Mouse (Mus musculus) CD4-positive helper T cell, adult 2 months (primary cell): Measurements from ENCODE around the gene Slc22a14.

Experiments used
- DNase-seq: peaks from one replicate; pipeline ENCODE4 v3.0.0-alpha.2; 2012; ENCODE audit warnings: low read depth, missing footprints, low spot score

The Slc22a14 gene

DNA sequence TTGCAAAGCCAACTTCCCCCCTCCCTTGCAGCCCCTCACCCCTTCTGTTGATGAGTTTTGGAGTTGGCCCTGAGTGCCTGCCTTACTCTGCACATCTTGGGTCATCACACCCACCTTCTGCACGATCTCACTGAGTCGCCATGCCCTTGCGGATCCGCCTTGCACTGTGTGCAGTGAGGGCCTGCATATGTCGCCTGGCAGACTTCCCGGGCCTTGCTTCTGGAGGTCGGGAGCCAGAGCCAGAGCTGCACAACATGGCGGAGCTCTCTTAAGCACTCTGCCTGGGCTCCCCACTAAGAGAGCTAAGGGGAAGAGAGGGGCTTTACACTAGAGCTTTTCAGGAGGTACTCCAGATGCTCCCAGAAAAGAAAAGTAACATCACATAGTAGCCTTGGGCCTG lies 220.7 kb downstream of the Slc22a14 start:
- DNase-seq = no peak

DNA sequence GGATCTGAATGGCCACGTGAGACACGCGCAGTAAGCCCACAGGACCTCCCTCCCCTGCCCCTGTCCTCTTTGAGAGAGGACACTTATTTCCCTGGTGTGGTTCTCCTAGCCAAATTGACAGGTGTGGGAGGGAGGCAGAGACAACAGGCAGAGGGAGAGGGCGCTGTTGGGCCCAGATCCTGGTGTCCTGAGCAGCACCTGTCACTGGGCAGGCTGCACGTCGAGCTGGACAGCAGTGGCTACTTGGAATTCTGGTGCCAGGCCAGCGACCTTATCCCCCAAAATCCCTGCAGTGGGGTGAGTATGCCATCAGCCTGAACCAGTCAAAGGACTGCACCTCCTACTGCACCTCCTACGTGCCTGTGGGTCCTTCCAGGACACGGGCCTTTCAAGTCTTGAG lies 222.0 kb downstream of the Slc22a14 start:
- DNase-seq = no peak

DNA sequence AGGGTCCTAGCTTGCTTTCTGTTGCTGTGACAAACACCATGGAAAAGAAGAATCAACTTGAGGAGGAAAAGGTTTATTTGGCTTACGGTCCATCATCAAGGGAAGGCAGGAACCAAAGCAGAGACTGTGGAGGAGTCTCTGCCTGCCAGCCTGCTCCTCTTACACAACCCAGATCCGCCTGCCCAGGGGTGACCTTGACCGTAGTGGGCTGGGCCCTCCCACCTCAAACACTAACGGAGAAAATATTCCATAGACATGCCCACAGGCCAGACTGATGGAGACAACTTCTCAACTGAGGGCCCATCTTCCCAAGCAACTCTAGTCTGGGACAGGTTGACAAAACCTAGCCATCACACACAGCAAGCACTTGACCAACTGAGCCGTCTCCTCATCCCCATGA lies 223.3 kb downstream of the Slc22a14 start:
- DNase-seq = no peak

DNA sequence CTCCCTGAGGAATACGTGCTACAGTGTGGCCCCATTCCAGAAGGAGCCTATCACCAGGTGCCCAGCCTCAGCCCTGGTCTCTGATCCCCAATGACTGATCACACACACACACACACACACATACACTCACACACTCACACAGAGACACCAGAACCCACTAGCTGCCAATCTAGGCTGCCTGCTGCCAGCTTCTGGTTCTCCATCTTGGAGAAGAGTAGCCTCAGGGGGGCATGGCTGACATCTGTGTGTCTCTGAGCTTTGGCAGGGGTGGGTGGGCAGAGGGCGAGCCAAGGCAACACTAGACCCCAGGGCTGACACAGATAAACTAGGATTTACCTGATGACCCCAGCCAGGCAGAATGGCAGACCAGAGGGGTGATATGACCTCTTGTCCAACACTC lies 226.5 kb downstream of the Slc22a14 start:
- DNase-seq = no peak

DNA sequence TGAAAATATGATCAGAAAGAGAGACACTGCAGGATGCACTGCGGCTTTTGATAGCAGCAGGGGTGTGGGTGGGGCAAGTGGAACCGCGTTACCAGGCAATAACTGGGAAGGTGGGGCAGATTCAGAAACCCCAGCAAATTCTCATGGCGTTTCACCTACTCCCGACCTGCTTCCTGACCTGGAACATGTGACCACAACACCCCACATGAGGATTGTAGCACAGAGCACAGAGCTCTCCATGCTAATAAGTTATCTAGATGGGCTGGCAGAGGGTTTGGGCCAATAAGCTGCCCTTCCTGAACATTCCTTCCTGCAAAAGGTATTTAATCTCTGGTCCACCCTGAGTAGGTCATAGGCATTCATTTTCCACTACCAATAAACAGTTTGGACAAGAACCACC lies 234.7 kb downstream of the Slc22a14 start:
- no peak for DNase-seq

DNA sequence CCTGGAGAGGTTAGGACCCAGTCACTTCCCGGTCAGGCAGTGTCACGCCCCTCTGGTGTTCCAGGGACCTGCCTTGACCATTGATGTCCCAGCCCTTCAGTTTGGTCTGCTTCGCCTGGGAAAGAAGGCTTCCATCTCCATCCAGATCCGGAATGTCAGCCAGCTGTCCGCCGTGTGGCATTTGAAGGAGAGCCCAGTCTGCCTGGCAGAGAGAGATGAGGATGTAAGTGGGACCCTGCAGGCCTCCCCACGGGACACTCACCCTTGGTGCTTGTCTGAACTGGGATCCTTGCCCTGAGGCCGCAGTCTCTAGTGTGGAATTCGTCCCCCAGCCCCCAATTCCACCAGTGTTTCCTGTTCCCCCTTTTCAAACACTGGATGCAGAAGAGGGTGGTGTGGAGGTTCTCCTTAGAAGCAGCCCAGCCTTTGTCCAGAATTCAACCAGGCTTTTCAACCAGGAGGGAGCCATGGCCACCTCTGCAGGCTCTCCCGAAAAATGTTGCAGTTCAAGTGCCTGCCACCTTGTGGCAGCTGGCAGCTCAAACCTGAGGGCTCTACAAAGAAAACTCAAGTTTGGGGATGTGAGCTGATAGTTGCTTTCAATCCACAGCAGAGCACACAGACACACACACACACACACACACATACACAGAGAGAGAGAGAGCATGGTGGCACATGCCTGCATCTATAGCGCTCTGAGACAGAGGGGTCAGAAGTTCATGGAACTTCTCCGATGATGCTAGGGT lies 236.7 kb downstream of the Slc22a14 start:
- DNase-seq = no peak

DNA sequence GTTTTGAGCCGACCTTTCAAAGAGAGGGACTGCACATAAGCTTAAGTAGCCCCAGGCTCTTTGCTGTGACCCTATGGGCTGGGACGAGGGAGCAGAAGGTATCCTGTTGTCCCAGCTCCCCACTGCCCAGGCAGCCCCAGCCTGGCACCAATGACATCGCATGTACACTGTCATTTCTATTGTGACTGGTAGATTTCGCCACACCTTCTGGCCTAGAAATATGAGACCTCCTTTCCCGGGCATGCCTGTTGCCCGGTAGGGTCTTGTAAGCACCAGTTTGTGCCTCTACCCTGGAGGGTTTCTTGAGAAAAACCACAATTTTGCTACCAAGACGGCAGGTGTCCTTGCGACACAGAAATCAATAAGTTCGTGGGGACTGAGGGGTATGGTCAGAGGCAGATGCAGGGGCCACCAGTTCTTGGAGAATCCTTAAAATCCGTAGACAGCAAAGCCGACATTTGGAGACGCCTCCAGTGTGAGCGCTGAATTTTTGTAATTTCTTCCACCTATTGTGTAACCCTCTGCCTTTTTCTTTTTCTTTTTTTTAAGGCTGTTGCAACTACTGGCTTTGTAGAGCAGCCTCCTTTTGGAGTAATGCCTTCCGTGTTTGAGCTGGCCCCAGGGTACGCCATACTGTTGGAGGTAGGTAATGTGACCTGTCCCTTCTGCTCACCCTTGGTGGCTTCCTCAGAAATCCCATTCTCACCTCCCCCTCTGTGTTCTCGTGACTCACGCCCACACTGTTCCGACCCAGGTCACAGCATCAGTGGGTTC lies 242.6 kb downstream of the Slc22a14 start:
- DNase-seq = no peak

DNA sequence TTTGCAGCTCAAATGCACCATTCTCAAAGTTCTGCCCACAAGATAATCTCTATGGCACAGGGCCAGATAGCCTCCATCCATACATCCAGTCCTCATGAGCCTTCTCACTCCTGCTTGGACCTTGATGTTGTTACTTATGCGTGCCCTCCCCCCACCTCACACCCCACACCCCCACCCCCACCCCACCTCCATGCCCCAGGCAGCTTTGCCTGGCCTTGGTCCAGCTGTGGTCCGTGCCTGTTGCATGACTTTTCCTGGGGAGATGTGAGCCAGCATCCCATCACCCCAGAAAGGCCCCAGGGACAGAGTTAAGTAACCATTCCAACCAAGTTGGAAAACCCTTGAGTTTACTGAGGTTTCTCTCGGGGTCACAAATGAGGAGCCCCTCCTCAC lies 245.2 kb downstream of the Slc22a14 start:
- DNase-seq = no peak
